Mouse (Mus musculus): ENCODE results near the gene Inhbe. TPM values are rescaled to one million over a fixed set of nuclear protein-coding genes. Genes with fewer than 3 reads are reported as not detected.
A peak's percentile ranks its signal among the peaks of the same experiment; 100 is the strongest.
"Not testable (repeated sequence)": the region's sequence is repeated elsewhere in the genome, so short reads cannot be mapped to it uniquely, and the experiment has no call there.

The Inhbe gene
- polyA plus RNA-seq, 1 experiment from 2014 or later: not detected

- H3K27ac ChIP-seq; H3K9ac ChIP-seq; H3K9me3 ChIP-seq; H3K4me2 ChIP-seq; H3K27me3 ChIP-seq; H3K4me3 ChIP-seq (replicated peaks); ATAC-seq (ENCODE audit: low FRiP score): not testable (repeated sequence)
- Histone ChIP-seq H3K36me3 (replicated peaks) (peaks cover 12% of the 10 kb centered on the region), H3K4me1 (peaks cover 12% of the 10 kb centered on the region)
- 91% methylated on average over 5 of the region's 5 CpGs for WGBS
Observed at GRCm38 (mm10) chr10:127313516-127313915, 40.7 kb downstream of the Inhbe start.

- H3K4me3 ChIP-seq (replicated peaks): no peak overlapping the region
- H3K36me3 ChIP-seq (replicated peaks): peaks cover 18% of the 10 kb centered on the region
- peaks cover 12% of the 10 kb centered on the region for H3K4me1 ChIP-seq
- no peak overlapping the region for H3K27ac ChIP-seq
- H3K4me2 ChIP-seq: no peak overlapping the region
- H3K27me3 ChIP-seq: no peaks in the 10 kb centered on the region
- ATAC-seq (ENCODE audit: low FRiP score): no peak
- WGBS: 80% methylated on average over 4 of the region's 4 CpGs
- H3K9me3 ChIP-seq: no peaks in the 10 kb centered on the region
- no peak overlapping the region for H3K9ac ChIP-seq
Observed at GRCm38 (mm10) chr10:127312858-127313257, 41.4 kb downstream of the Inhbe start.

DNA sequence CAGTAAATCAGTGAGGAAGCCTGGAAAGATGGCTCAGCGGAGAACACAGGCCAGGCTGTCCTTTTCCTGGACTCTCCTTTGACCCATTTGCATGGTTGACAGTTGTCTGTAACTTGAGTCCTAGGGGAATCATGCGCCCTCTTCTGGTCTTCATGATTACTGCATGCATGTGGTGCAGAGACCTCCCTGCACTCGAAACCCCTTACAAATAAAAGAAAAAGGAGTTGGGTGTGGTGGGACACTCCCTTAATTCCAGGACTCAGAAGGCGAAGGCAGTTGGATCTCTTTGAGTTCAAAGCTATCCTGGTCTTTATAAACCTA is 41.9 kb downstream of the Inhbe start:
- peak overlapping the region; percentile 79 for H3K4me3 ChIP-seq (replicated peaks)
- peaks cover 12% of the 10 kb centered on the region for H3K4me1 ChIP-seq
- peaks cover 24% of the 10 kb centered on the region for H3K36me3 ChIP-seq (replicated peaks)
- H3K27me3 ChIP-seq: no peaks in the 10 kb centered on the region
- H3K27ac ChIP-seq: peak overlapping the region; percentile 75
- H3K9me3 ChIP-seq: no peaks in the 10 kb centered on the region
- WGBS: under 1% methylated on average over 4 of the region's 4 CpGs
- peak overlapping the region; percentile 86; the same call in 1 of the 2 replicates for H3K9ac ChIP-seq
- ATAC-seq (ENCODE audit: low FRiP score): peak; percentile 64
- peak overlapping the region; percentile 71 for H3K4me2 ChIP-seq

GRCm38 (mm10) chr10:127311476-127312355 is 42.5 kb downstream of the Inhbe start, which contains the start of gene Mars:
TSS of gene Mars (minus strand) at chr10:127311786.
- H3K4me3 ChIP-seq (replicated peaks): peak within 1 kb of the TSS; percentile 79
- WGBS: under 1% methylated on average over 65 of the region's 65 CpGs
- no peaks in the 10 kb centered on the region for H3K9me3 ChIP-seq
- peaks cover 12% of the 10 kb centered on the region for H3K4me1 ChIP-seq
- no peaks in the 10 kb centered on the region for H3K27me3 ChIP-seq
- H3K9ac ChIP-seq: peak within 1 kb of the TSS; percentile 86
- peaks cover 30% of the 10 kb centered on the region for H3K36me3 ChIP-seq (replicated peaks)
- H3K4me2 ChIP-seq: peak within 1 kb of the TSS; percentile 71
- H3K27ac ChIP-seq: peak within 1 kb of the TSS; percentile 75
- peak; percentile 96 for ATAC-seq (ENCODE audit: low FRiP score)

DNA sequence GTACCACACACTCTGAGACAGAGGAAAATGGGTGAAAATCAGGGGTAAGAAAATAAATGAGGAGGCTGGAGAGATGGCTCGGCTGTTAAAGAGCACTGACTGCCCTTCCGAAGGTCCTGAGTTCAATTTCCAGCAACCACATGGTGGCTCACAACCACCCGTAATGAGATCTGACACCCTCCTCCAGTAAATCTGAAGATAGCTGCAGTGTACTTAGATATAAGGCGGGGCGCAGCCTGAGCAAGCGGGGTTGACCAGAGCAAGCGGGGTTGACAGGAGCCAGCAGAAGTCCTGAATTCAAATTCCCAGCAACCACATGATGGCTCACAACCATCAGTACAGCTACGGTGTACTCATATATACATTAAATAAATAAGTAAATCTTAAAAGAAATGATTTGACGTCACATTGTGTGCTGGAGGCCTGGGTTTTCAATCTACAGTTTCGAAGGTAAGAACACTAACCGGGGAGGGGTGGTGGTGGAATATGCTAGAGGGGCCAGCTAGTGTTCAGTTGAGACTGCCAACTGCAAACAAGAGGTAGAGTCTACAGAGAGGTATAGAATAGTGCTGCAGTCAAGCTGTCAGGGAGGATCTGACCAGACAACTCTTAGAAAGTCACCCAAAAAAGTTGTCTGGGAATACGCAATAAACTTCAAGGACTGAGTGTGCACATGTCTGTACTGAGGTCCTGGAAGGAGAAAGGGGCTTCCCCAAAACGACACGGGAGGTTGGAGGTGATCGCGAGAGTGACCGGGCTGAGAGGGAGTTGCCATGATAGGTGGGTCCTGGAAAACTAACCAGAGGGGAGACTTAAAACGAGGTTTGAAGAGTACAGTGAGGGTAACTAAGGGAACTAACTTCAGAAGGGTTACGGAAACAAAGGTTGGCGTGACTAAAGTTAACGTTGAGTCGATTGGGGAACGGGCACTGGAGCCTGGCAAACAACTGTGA is 43.4 kb downstream of the Inhbe start:
- peak; percentile 52 for ATAC-seq (ENCODE audit: low FRiP score)
- peaks cover 39% of the 10 kb centered on the region for H3K36me3 ChIP-seq (replicated peaks)
- H3K4me1 ChIP-seq: peaks cover 12% of the 10 kb centered on the region
- peak overlapping the region; percentile 79 for H3K4me3 ChIP-seq (replicated peaks)
- peak overlapping the region; percentile 57; the same call in 1 of the 2 replicates for H3K27ac ChIP-seq
- no peaks in the 10 kb centered on the region for H3K27me3 ChIP-seq
- 39% methylated on average over 23 of the region's 23 CpGs for WGBS
- H3K4me2 ChIP-seq: peak overlapping the region; percentile 71
- H3K9me3 ChIP-seq: no peaks in the 10 kb centered on the region
- peak overlapping the region; percentile 86 for H3K9ac ChIP-seq

DNA sequence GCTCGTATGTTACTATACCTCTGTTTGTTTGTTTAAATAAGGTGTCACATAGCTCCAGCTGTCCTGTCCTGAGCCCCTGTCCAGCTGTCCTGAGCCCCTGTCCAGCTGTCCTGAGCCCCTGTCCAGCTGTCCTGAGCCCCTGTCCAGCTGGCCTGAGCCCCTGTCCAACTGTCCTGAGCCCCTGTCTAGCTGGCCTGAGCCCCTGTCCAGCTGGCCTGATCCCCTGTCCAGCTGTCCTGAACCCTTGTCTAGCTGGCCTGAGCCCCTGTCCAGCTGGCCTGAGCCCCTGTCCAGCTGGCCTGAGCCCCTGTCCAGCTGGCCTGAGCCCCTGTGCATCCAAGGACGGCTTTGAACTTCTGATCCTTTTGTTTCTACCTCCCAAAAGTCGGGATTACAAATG is 45.0 kb downstream of the Inhbe start:
- H3K4me3 ChIP-seq (replicated peaks); H3K27me3 ChIP-seq; H3K27ac ChIP-seq; H3K4me2 ChIP-seq; ATAC-seq (ENCODE audit: low FRiP score); H3K9ac ChIP-seq; H3K9me3 ChIP-seq: not testable (repeated sequence)
- peaks cover 12% of the 10 kb centered on the region for H3K4me1 ChIP-seq
- H3K36me3 ChIP-seq (replicated peaks): peaks cover 55% of the 10 kb centered on the region
- WGBS: 79% methylated on average over 3 of the region's 3 CpGs

DNA sequence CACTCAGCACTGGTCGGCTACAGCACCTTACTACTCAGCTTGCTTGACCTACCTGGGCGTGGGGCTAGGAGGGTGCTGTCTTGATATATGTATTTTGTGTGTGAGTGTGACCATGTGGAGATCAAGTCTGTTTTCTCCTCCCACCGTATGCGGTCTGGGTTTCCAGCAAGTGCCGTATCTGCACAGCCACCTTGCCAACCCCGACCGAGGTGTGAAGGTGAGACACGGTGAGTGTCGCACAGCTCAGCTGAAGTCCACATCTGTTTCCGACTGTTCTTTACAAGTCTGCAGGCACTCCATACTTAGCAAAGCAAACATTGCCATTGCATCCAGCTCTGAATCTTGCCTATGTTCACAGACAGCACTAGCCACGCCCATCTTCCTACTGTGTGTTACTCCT is 51.1 kb downstream of the Inhbe start:
- H3K4me1 ChIP-seq: no peaks in the 10 kb centered on the region
- no peak overlapping the region for H3K4me2 ChIP-seq
- H3K9me3 ChIP-seq: no peaks in the 10 kb centered on the region
- no peak overlapping the region for H3K4me3 ChIP-seq (replicated peaks)
- H3K9ac ChIP-seq: no peak overlapping the region
- H3K36me3 ChIP-seq (replicated peaks): peaks cover 99% of the 10 kb centered on the region
- H3K27ac ChIP-seq: no peak overlapping the region
- ATAC-seq (ENCODE audit: low FRiP score): no peak
- 96% methylated on average over 11 of the region's 11 CpGs for WGBS
- no peaks in the 10 kb centered on the region for H3K27me3 ChIP-seq

- Histone ChIP-seq H3K27me3 (no peaks in the 10 kb centered on the region), H3K9me3 (no peaks in the 10 kb centered on the region), H3K36me3 (replicated peaks) (peaks cover 99% of the 10 kb centered on the region), H3K27ac (no peak overlapping the region), H3K4me3 (replicated peaks) (no peak overlapping the region), H3K4me1 (no peaks in the 10 kb centered on the region), H3K9ac (no peak overlapping the region), H3K4me2 (no peak overlapping the region)
- WGBS: 95% methylated on average over 6 of the region's 6 CpGs
- ATAC-seq (ENCODE audit: low FRiP score): no peak
Observed at GRCm38 (mm10) chr10:127300361-127300760, 53.9 kb downstream of the Inhbe start.

Other genes with a start within 250 kb of the Inhbe start
- 86.1 and 90.2 TPM in 2 replicates for gene Os9, start 233.3 kb downstream of the Inhbe start, polyA plus RNA-seq (2016; fragmentation: Nextera tagmentation; extraction: Ambion mirVana)
- gene B4galnt1, start 189.2 kb downstream of the Inhbe start, polyA plus RNA-seq (2016; fragmentation: Nextera tagmentation; extraction: Ambion mirVana): 13.3 and 14.7 TPM in 2 replicates
- gene Slc26a10, start 173.8 kb downstream of the Inhbe start, polyA plus RNA-seq (2016; fragmentation: Nextera tagmentation; extraction: Ambion mirVana): 0.86 and 2.2 TPM in 2 replicates
- gene Arhgef25, start 164.3 kb downstream of the Inhbe start, polyA plus RNA-seq (2016; fragmentation: Nextera tagmentation; extraction: Ambion mirVana): 32.3 and 36.4 TPM in 2 replicates
- 170 and 172 TPM in 2 replicates for gene Dtx3, start 158.7 kb downstream of the Inhbe start, polyA plus RNA-seq (2016; fragmentation: Nextera tagmentation; extraction: Ambion mirVana)
- 19.4 and 20.2 TPM in 2 replicates for gene Pip4k2c, start 142.8 kb downstream of the Inhbe start, polyA plus RNA-seq (2016; fragmentation: Nextera tagmentation; extraction: Ambion mirVana)
- gene Kif5a, start 91.1 kb downstream of the Inhbe start, polyA plus RNA-seq (2016; fragmentation: Nextera tagmentation; extraction: Ambion mirVana): 44.1 and 53.1 TPM in 2 replicates
- 226 and 229 TPM in 2 replicates for gene Dctn2, start 88.0 kb downstream of the Inhbe start, polyA plus RNA-seq (2016; fragmentation: Nextera tagmentation; extraction: Ambion mirVana)
- gene Mbd6, start 65.4 kb downstream of the Inhbe start, polyA plus RNA-seq (2016; fragmentation: Nextera tagmentation; extraction: Ambion mirVana): 18.4 and 21.2 TPM in 2 replicates
- gene Mars, start 42.6 kb downstream of the Inhbe start, polyA plus RNA-seq (2016; fragmentation: Nextera tagmentation; extraction: Ambion mirVana): 177 and 183 TPM in 2 replicates
- 0.64 and 1.3 TPM in 2 replicates for gene Arhgap9, start 32.4 kb downstream of the Inhbe start, polyA plus RNA-seq (2016; fragmentation: Nextera tagmentation; extraction: Ambion mirVana)
- gene Gli1, start 12.4 kb downstream of the Inhbe start, polyA plus RNA-seq (2016; fragmentation: Nextera tagmentation; extraction: Ambion mirVana): 3.2 and 3.6 TPM in 2 replicates
- gene Inhbc, start 16.0 kb upstream of the Inhbe start, polyA plus RNA-seq (2016; fragmentation: Nextera tagmentation; extraction: Ambion mirVana): not detected in 2 replicates
- gene R3hdm2, start 25.9 kb upstream of the Inhbe start, polyA plus RNA-seq (2016; fragmentation: Nextera tagmentation; extraction: Ambion mirVana): 37.5 and 40.3 TPM in 2 replicates
- 1.2 and 1.8 TPM in 2 replicates for gene Stac3, start 147.3 kb upstream of the Inhbe start, polyA plus RNA-seq (2016; fragmentation: Nextera tagmentation; extraction: Ambion mirVana)
- gene Ndufa4l2, start 160.6 kb upstream of the Inhbe start, polyA plus RNA-seq (2016; fragmentation: Nextera tagmentation; extraction: Ambion mirVana): 5.9 and 9.0 TPM in 2 replicates
- 103 and 105 TPM in 2 replicates for gene Shmt2, start 168.0 kb upstream of the Inhbe start, polyA plus RNA-seq (2016; fragmentation: Nextera tagmentation; extraction: Ambion mirVana)
- gene Nxph4, start 180.1 kb upstream of the Inhbe start, polyA plus RNA-seq (2016; fragmentation: Nextera tagmentation; extraction: Ambion mirVana): 60.0 and 62.4 TPM in 2 replicates